Mouse (Mus musculus): ENCODE measurements around the gene Vldlr.

Gene Vldlr

GRCm38 (mm10) chr19:27216318-27216717 is at the start of gene Vldlr:
Gene Vldlr, plus strand, starts transcription at chr19:27216484.
- DNase-seq (ENCODE audit: low spot score) = no peak

DNA sequence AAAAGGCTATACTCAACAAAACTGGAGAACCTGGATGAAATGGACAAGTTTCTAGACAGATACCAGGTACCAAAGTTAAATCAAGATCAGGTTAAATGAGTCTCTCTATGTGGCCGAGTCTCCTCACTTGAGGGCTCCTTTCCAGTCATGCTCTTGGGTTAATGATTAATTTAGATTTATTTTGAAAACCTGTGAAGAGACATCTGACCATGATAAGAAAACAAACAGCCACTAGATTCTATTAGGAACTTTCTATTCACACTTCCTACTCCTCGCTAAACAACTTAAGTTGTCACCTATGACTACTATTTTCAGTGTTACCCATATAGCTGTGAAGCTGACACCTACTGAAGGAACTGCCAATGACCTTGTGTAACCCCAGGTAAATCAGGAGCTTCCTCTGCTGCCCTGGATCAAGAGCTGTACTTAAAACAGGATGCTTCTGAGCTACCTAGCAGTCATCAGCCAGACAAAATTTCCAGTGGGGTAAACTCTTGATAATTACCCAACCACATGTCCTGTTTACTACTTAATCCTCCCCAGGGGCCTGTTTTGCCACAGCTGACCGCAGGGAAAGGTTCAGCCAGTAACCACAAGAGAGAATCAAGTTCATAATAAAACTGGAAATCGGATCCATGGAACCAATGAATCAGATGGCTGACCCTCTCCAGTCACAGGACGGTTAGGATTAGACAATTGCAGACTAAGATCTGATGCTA is 48.5 kb upstream of the Vldlr start:
- no peak for DNase-seq (ENCODE audit: low spot score)

GRCm38 (mm10) chr19:27173836-27174235 is 42.4 kb upstream of the Vldlr start:
- no peak for DNase-seq (ENCODE audit: low spot score)

GRCm38 (mm10) chr19:27175617-27176016 is 40.7 kb upstream of the Vldlr start:
- no peak for DNase-seq (ENCODE audit: low spot score)

GRCm38 (mm10) chr19:27176558-27176957 is 39.7 kb upstream of the Vldlr start:
- DNase-seq (ENCODE audit: low spot score) = no peak

DNA sequence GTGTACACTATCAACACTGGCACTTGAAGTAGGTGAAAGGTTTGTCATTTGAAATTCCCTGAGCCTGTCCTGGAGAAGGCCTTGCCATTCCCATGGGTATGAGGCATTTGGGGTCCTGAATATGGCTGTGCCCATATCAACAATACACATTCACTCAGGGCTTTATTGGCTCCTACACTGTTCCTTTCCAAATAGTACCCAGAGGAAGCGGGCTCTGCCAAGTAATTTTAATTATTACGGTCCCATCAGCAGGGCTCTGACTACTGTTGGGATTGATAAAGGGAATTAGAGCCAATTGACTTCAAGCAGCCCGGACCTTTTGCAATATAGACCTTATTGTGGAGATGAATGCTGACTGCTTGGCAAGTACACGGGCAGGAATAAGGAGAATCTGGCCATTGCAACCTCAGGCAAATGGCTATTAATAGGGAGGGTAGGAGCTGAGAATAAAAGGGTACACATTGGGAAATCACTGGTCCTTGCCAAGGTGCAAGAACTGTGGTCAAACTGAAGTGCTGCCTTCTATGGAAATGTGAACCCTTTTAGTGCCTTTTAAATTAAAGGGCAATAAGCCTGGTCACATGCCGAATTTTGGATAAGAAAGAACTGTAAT is 38.0 kb upstream of the Vldlr start:
- DNase-seq (ENCODE audit: low spot score) = no peak

- DNase-seq (ENCODE audit: low spot score) = no peak
Measured at GRCm38 (mm10) chr19:27180351-27181122, 35.7 kb upstream of the Vldlr start.

- DNase-seq (ENCODE audit: low spot score) = no peak
Measured at GRCm38 (mm10) chr19:27183511-27183910, 32.8 kb upstream of the Vldlr start.

DNA sequence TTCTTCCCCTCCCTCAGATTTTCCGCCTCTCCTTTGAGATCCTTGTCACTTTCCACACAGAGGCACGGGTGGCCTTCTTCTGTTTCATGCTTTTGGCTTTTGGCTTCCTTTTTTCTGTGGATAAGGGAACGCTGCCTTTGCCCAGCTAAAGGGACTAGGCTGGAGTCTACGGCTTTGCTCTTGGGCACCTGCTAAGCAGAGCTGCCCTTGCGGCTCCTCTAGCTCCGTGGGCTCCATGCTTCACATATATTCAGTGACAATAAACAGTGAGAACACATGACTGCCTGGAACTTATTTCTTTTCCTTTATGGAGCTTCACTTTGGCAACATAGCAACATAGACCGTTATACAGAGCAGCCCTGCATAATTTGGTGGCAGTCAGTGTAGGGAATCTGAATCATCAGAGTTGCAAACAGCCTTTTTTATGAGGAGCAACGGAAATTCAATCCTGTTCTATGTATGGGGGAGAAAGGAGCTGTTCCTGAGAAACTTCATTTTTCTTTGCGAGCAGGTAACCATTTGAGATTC is 12.5 kb upstream of the Vldlr start:
- DNase-seq (ENCODE audit: low spot score) = no peak

DNA sequence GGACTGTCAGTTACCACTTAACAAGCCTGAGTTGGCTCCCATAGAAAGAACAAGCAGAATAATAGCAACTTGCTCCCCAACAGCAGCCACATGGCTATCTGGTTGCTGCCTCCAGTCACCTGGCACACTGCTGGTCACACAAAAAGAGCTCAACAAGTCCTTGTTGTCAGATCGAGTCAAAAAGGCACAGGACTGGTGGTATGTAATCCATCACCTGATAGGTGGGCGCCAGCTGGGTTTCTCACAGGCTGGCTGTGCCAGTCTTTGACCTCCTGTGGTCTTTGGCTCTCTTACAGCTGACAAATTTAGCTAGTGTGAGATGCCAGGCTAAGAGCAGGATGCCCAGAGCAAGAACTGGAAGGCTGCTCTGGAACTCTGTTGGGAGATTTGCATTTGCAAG is 5.3 kb upstream of the Vldlr start:
- DNase-seq (ENCODE audit: low spot score) = no peak

DNA sequence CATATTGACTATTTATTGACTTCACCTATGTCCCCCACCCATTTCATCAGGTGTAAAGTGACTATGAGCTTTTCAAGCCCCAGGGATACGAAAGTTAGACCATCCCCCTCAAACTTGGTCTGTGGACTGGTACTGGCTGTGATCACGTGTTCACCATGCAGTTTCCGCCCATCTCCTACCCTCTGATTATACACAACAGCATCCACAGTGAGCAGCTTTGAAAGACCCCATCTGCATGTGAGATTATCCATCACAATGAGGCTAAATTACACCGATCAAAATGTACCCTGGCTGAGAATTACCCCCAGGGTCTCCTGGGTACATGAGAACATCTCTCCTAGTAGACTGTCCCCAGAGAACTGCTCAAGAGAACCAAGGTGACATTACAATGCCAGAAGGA is 688 bp upstream of the Vldlr start:
- no peak for DNase-seq (ENCODE audit: low spot score)

DNA sequence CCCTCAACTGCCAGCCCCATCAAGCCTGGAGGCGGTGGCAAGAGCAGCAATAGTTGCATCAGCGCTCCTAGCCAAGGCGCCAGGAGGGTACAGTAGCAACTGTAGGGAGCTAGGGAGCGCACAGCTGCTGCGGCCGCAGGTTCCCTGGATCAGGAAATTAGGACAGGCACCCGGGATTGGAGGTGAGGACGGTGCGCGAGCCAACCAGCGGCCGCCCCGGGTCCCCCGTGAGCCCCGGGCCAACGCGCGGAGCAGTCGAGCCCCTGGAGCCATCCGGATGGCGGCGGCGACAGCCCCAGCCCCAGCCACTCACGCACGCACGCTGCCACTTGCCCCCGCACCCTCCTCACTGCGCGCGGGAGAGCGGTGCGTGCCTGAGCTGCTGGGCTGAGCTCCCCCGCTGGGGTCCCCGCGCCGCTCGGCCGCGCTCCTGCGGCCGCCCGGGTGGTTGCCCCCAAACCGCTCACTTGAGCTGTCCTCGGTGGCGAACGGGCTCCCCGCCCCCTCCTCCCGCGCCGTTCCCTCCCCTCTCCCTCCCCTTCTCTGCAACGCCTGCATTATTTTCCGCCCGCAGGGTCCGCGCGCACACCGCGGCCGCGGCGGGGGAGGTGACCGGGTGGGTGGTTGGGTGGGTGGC is 601 bp downstream of the Vldlr start:
- DNase-seq (ENCODE audit: low spot score) = no peak

- DNase-seq (ENCODE audit: low spot score) = no peak
Measured at GRCm38 (mm10) chr19:27217404-27217940, 1.2 kb downstream of the Vldlr start.

DNA sequence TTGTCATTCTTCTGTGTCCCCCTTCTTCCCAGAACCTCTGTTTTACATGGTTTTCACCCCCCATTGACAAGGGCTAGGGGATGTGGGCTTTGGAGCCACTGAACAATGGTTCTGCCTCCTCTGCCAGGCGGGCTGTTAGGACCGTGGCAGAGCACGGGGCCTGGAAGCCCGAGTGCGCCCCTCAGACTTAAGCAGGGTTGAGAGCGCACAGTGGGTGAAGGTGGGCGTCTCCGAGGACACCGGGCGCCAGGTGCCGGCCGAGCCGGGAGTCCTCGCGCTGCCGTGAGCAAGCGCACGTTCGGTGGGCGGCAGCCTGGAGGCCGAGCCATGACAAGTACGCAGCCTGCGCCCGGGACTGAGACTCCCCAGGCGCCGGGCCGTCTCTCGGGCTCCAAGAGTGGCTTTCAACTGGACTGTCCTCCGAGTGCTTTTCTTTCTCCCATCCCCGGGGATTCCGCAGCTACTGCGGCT is 1.7 kb downstream of the Vldlr start:
- no peak for DNase-seq (ENCODE audit: low spot score)

DNA sequence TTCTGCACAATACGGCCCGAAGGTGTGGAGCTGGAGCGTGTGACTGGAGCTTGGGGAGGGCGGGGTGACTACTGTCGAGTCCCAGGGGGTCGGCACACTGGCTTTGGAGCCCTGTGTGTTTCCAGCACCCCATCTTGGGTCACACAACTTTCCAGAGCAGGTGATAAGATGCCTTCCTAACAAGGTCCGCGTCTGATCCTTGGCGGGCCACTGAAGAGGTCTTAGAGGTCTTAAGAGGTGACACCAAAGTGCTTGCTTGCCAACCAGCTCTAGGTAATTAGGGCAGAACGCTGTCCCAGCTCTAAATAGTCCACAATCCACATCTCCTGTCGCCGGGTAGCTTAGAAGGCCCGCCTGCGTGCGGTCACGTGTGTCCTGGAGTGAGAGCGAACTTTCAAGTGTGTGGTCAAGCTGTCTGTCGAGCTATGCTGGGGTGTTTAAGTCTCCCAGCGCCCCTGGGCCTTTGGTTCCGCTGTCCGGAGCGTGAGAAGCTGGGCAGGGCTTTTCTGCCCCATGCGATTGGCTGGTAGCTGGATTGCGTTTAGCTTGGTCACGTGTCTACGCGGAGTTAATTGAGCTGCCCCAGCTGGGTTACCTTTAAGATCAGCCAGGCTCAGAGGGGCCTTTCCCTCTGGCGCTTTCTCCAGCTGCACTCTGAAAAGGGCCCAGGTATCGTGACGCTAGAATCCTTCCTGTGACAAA is 2.4 kb downstream of the Vldlr start:
- DNase-seq (ENCODE audit: low spot score) = no peak

DNA sequence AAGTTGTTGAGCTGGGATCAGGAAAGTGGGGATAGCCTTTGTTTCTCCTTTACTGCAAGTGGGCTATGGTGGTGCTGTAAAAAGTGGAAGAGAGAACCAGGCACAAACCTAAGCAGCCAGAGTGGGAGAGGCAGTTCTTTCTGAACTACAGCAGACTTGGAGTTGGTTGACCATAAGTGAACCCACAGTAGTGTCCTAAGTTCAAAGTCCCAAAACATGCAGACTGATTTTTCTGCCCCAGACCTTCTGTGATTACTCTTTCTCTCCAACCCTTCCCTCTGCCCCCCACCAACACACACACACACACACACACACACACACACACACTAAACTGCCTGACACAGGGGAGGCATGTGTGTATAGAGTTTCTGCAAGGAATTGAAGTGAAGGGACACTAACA is 3.3 kb downstream of the Vldlr start:
- no peak for DNase-seq (ENCODE audit: low spot score)

GRCm38 (mm10) chr19:27223046-27223445 is 6.8 kb downstream of the Vldlr start:
- no peak for DNase-seq (ENCODE audit: low spot score)

- no peak for DNase-seq (ENCODE audit: low spot score)
Measured at GRCm38 (mm10) chr19:27224356-27224755, 8.1 kb downstream of the Vldlr start.

DNA sequence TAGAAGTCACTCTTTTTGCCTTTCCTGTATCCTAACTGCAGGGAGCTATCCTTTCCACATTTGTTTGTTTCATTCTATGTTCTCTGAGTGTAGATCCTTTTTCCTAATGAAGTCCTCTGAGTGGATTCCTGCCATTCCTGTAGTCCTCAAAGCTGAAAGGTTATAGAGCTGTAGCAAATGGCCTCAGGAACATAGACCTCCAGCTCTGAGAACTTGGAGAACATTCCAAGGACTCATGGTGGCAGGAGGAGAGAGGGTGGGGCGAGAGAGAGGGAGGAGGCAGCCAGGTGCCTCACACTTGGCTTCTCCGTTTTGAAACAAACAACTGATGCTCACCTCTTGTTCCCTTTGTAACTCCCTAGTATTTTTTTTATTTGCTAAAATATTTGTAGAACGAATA is 10.3 kb downstream of the Vldlr start:
- no peak for DNase-seq (ENCODE audit: low spot score)

DNA sequence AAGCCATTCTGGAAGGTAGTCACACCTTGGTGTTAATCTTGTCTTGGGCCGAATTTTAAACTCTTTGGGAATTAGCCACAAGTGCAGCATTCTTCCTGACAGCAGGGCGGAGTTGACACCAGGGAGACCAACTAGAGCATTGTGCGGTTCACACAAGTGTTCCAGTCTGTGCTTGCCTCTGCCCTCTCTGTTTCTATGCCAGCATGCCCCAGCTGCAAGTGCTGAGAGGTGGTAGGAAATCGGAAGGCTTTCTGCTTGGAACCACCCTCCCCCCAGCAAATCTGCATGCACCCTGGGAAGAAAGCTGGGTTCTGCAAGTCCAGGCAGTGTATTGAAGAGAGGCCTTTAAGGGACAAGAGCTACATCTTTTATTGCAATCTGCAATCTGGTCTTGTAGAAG is 10.8 kb downstream of the Vldlr start:
- DNase-seq (ENCODE audit: low spot score) = no peak

- no peak for DNase-seq (ENCODE audit: low spot score)
Measured at GRCm38 (mm10) chr19:27228254-27228653, 12.0 kb downstream of the Vldlr start.
